Mouse (Mus musculus): ENCODE measurements around the gene Serpinb5. TPM values are rescaled to one million over a fixed set of nuclear protein-coding genes. Genes with fewer than 3 reads are reported as not detected.
"Not testable (repeated sequence)": the region's sequence is repeated elsewhere in the genome, so short reads cannot be mapped to it uniquely, and the experiment has no call there.

Gene Serpinb5
- polyA plus RNA-seq, 1 experiment from 2014 or later, result not detected

DNA sequence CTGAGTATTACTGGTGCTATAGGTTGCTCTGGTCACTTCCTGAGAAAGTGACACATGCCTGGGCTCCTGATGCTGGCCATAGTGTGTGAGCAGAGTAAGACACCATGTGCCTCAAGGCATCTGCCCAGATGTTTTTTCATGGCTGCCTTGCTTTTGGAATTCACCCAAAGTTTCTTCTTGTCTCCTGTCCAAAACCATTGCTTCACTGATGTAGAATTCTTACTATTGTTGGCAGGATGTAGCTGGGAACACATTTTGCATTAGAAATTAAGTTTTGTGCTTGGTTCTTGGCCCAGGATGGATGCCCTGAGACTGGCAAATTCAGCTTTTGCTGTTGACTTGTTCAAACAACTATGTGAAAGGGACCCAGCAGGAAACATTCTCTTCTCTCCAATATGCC is 9.0 kb downstream of the Serpinb5 start:
- H3K9me3 ChIP-seq (ENCODE audit: control insufficient read depth, low read length), result no peaks in the 10 kb centered on the region
- H3K27me3 ChIP-seq (ENCODE audit: control insufficient read depth, insufficient read depth, low read length), result no peaks in the 10 kb centered on the region
- no peaks in the 10 kb centered on the region for H3K36me3 ChIP-seq (ENCODE audit: control insufficient read depth, insufficient read depth, low read length)
- H3K9ac ChIP-seq (replicated peaks; ENCODE audit: low read depth, low read length), result no peak overlapping the region
- H3K4me2 ChIP-seq (ENCODE audit: low read depth, low read length), result no peak overlapping the region
- no peak overlapping the region for H3K27ac ChIP-seq (ENCODE audit: low read depth, low read length)
- no peaks in the 10 kb centered on the region for H3K4me1 ChIP-seq (ENCODE audit: control insufficient read depth, insufficient read depth, low read length)
- no peak overlapping the region for H3K4me3 ChIP-seq (ENCODE audit: low read depth, low read length)
- ATAC-seq (ENCODE audit: low read depth), result no peak

DNA sequence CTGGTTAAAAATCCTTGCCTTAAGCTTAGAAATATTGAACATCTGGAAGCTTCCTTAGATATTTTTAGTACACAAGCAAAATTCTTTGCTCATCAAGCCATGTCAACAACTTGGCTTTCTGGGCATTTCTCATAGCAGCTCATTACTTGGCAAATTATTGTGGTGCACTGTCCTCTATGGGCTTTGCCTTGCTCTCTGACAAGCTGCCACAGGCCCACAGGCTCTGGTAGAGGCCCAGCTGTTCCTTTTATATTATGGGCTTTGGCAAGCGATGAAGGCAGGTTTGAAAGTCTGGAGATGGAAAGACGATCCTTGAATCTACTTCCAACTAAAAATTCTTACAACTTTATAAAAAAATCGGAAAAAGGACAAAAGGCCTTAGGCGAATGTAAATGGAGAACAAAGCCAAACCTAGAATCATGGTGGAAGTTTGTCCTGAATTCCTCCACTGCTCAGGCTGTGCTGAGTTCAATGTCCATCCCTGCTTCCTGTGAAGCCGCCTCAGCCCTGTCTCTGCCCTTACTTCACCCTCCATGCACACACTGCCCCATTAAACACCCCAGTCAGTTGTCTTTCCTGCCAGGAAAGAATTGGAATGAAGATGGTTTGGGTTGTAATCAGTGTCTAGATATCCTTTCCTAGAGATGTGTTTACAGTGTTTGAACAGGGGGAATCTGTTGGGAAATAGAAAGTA is 14.4 kb downstream of the Serpinb5 start:
- 86% methylated on average over 5 of the region's 5 CpGs for WGBS
- Histone ChIP-seq H3K9ac (replicated peaks; ENCODE audit: low read depth, low read length) (no peak overlapping the region), H3K27me3 (ENCODE audit: control insufficient read depth, insufficient read depth, low read length) (no peaks in the 10 kb centered on the region)

DNA sequence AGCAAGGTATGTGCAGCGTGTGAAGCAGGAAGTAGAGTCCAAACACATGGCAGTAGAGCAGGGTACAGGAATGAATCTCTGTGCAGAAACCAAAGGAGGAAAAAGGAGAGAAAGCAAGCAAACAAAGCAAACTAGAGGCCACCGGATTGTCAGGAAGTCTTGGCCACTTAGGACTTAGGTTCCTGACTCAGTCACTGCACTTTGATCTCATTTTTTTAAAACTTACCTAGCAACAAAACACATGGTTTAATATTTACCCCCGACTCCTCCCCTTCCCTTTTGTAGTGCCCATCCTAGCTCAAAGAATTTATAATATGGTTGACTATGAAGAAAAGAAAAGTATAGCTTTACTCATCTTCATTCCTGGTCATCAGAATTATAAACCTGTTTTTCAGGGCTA is 15.2 kb downstream of the Serpinb5 start:
- H3K4me1 ChIP-seq (ENCODE audit: control insufficient read depth, insufficient read depth, low read length), result no peaks in the 10 kb centered on the region
- no peaks in the 10 kb centered on the region for H3K27me3 ChIP-seq (ENCODE audit: control insufficient read depth, insufficient read depth, low read length)
- H3K27ac ChIP-seq (ENCODE audit: low read depth, low read length), result no peak overlapping the region
- H3K4me2 ChIP-seq (ENCODE audit: low read depth, low read length), result no peak overlapping the region
- H3K36me3 ChIP-seq (ENCODE audit: control insufficient read depth, insufficient read depth, low read length), result no peaks in the 10 kb centered on the region
- H3K9ac ChIP-seq (replicated peaks; ENCODE audit: low read depth, low read length), result no peak overlapping the region
- no peak overlapping the region for H3K4me3 ChIP-seq (ENCODE audit: low read depth, low read length)
- no peak for ATAC-seq (ENCODE audit: low read depth)
- no peaks in the 10 kb centered on the region for H3K9me3 ChIP-seq (ENCODE audit: control insufficient read depth, low read length)
- 93% methylated on average over 3 of the region's 3 CpGs for WGBS

More for the DNA sequence above, 14.4 kb downstream of the Serpinb5 start:
- ATAC-seq (ENCODE audit: low read depth), result no peak
- no peak overlapping the region for H3K27ac ChIP-seq (ENCODE audit: low read depth, low read length)
- no peak overlapping the region for H3K4me2 ChIP-seq (ENCODE audit: low read depth, low read length)
- no peaks in the 10 kb centered on the region for H3K9me3 ChIP-seq (ENCODE audit: control insufficient read depth, low read length)
- H3K4me3 ChIP-seq (ENCODE audit: low read depth, low read length), result no peak overlapping the region
- H3K4me1 ChIP-seq (ENCODE audit: control insufficient read depth, insufficient read depth, low read length), result no peaks in the 10 kb centered on the region
- no peaks in the 10 kb centered on the region for H3K36me3 ChIP-seq (ENCODE audit: control insufficient read depth, insufficient read depth, low read length)

DNA sequence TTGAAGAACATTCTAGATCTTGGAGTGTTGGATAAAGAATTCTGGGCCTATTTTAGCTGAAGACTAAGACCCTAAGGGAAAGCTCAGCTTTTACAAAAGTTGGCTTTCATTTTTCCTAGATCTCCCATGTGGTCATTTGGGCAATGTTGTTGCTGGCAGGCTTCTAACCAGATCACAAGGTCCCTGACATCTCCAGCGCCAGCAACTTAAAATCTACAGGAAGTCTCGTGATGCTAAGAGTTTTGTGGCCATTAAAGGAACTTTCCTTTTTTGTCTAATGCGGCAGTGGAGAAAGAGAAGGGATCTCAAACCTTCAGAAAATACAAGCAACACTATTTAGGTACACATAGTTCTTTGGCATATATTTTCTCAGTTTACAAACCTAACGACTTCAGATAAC is 21.8 kb downstream of the Serpinb5 start:
- Histone ChIP-seq H3K9me3 (ENCODE audit: control insufficient read depth, low read length) (no peaks in the 10 kb centered on the region), H3K27me3 (ENCODE audit: control insufficient read depth, insufficient read depth, low read length) (no peaks in the 10 kb centered on the region), H3K27ac (ENCODE audit: low read depth, low read length) (no peak overlapping the region), H3K4me3 (ENCODE audit: low read depth, low read length) (no peak overlapping the region), H3K36me3 (ENCODE audit: control insufficient read depth, insufficient read depth, low read length) (no peaks in the 10 kb centered on the region), H3K9ac (replicated peaks; ENCODE audit: low read depth, low read length) (no peak overlapping the region), H3K4me1 (ENCODE audit: control insufficient read depth, insufficient read depth, low read length) (no peaks in the 10 kb centered on the region), H3K4me2 (ENCODE audit: low read depth, low read length) (no peak overlapping the region)
- ATAC-seq (ENCODE audit: low read depth), result no peak
- 84% methylated on average over 4 of the region's 4 CpGs for whole genome bisulfite sequencing

DNA sequence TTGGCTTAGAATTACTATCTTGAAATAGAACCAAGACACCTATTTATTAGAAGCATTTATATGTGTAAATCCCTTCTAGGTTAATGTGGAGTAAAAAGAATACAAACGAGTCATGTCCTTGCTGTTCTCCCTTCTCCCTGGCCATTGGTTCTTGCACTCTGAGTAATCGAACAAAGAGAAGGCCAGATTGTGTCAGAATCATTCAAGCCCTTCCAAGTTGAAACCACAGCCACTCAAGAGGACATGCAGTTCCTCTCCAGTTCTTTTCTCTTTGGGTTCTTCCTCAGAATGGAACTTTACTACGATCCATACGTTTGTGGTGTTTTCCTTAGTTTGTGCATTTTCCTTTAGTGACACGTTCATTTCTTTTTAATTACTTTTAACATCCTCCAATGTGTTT is 22.4 kb downstream of the Serpinb5 start:
- no peaks in the 10 kb centered on the region for H3K36me3 ChIP-seq (ENCODE audit: control insufficient read depth, insufficient read depth, low read length)
- no peaks in the 10 kb centered on the region for H3K4me1 ChIP-seq (ENCODE audit: control insufficient read depth, insufficient read depth, low read length)
- no peaks in the 10 kb centered on the region for H3K9me3 ChIP-seq (ENCODE audit: control insufficient read depth, low read length)
- H3K4me2 ChIP-seq (ENCODE audit: low read depth, low read length), result no peak overlapping the region
- H3K4me3 ChIP-seq (ENCODE audit: low read depth, low read length), result no peak overlapping the region
- H3K27me3 ChIP-seq (ENCODE audit: control insufficient read depth, insufficient read depth, low read length), result no peaks in the 10 kb centered on the region
- no peak overlapping the region for H3K27ac ChIP-seq (ENCODE audit: low read depth, low read length)
- 78% methylated on average over 5 of the region's 5 CpGs for WGBS
- no peak for ATAC-seq (ENCODE audit: low read depth)
- no peak overlapping the region for H3K9ac ChIP-seq (replicated peaks; ENCODE audit: low read depth, low read length)

DNA sequence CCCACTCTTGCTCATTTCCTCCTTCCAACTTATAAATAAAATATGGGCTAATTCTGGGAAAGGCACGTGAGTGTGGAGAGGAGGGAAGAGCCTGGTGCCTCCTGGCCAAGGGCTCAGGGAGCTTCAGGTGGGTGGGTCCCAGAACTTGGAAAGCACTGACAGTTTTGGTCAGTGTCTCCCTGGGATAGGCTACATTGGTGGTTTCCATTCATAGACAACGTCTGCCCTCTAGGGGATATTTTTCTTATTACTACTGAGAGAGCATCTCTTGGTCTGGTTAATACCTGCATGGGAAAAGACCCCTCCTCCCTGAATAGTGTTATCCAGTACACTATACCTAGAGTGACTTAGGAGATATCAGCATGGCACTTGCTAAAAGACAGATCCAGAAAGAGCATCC is 22.8 kb downstream of the Serpinb5 start:
- Histone ChIP-seq H3K27me3 (ENCODE audit: control insufficient read depth, insufficient read depth, low read length) (no peaks in the 10 kb centered on the region), H3K4me3 (ENCODE audit: low read depth, low read length) (no peak overlapping the region), H3K36me3 (ENCODE audit: control insufficient read depth, insufficient read depth, low read length) (no peaks in the 10 kb centered on the region), H3K27ac (ENCODE audit: low read depth, low read length) (no peak overlapping the region), H3K9me3 (ENCODE audit: control insufficient read depth, low read length) (no peaks in the 10 kb centered on the region), H3K9ac (replicated peaks; ENCODE audit: low read depth, low read length) (no peak overlapping the region), H3K4me2 (ENCODE audit: low read depth, low read length) (no peak overlapping the region), H3K4me1 (ENCODE audit: control insufficient read depth, insufficient read depth, low read length) (no peaks in the 10 kb centered on the region)
- 10% methylated on average over 2 of the region's 2 CpGs for WGBS
- ATAC-seq (ENCODE audit: low read depth), result no peak

DNA sequence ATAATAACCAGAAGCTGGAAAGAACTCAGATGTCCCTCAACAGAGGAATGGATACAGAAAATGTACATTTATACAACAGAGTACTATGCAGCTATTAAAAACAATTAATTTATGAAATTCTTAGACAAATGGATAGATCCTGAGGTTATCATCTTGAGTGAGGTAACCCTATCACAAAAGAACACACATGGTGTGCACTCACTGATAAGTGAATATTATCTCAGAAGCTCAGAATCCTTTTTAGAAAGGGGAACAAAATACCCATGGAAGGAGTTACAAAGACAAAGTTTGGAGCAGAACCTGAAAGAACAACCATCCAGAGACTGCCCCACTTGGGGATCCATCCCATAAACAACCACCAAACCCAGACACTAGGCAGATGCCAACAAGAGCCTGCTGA is 34.2 kb downstream of the Serpinb5 start:
- not testable (repeated sequence) for H3K4me3 ChIP-seq (ENCODE audit: low read depth, low read length); H3K36me3 ChIP-seq (ENCODE audit: control insufficient read depth, insufficient read depth, low read length); H3K27me3 ChIP-seq (ENCODE audit: control insufficient read depth, insufficient read depth, low read length); H3K9ac ChIP-seq (replicated peaks; ENCODE audit: low read depth, low read length); H3K9me3 ChIP-seq (ENCODE audit: control insufficient read depth, low read length); ATAC-seq (ENCODE audit: low read depth); H3K4me2 ChIP-seq (ENCODE audit: low read depth, low read length); H3K27ac ChIP-seq (ENCODE audit: low read depth, low read length); H3K4me1 ChIP-seq (ENCODE audit: control insufficient read depth, insufficient read depth, low read length)

DNA sequence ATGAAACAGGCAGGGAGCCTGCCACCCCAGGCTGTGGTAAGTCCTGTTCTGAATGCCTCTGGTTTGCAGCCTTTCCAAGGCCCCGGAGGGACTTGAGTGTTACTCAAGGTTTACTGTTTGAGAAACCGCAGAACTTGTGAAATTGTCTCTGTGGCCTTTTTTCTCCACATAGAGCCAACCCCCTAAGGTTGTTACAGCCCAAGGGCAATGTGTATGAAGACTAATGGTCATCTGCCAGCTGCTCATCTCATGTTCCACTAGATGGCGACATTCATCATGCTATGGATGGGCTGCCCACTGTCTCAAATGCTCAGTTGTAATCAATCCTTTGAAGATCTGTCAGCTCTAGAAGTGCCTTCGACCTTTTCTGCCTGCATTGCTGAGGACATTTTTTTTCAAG is 40.4 kb downstream of the Serpinb5 start:
- Histone ChIP-seq H3K9me3 (ENCODE audit: control insufficient read depth, low read length) (no peaks in the 10 kb centered on the region), H3K9ac (replicated peaks; ENCODE audit: low read depth, low read length) (no peak overlapping the region), H3K4me1 (ENCODE audit: control insufficient read depth, insufficient read depth, low read length) (no peaks in the 10 kb centered on the region), H3K27ac (ENCODE audit: low read depth, low read length) (no peak overlapping the region), H3K4me3 (ENCODE audit: low read depth, low read length) (no peak overlapping the region), H3K4me2 (ENCODE audit: low read depth, low read length) (no peak overlapping the region), H3K36me3 (ENCODE audit: control insufficient read depth, insufficient read depth, low read length) (no peaks in the 10 kb centered on the region), H3K27me3 (ENCODE audit: control insufficient read depth, insufficient read depth, low read length) (no peaks in the 10 kb centered on the region)
- WGBS, result 31% methylated on average over 4 of the region's 4 CpGs
- no peak for ATAC-seq (ENCODE audit: low read depth)

DNA sequence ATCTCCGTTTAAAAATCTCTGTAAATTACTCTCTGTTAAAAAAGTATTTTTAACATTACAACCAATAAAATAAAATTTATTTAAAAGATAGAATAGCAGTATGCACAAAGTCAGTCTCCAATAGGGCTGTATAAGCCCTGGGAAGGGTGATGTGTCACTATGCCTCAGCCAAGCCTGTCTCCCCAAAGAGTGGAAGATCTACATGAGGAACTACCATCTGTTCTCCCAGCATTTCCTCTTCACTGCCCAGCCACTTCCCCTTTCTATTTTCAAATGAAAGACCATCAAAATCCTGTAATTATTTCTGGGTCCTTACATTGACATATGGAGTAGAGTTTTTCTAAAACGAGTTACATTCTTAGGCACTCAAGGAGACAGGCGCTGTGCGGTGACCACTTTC is 71.0 kb downstream of the Serpinb5 start:
- no peaks in the 10 kb centered on the region for H3K36me3 ChIP-seq (ENCODE audit: control insufficient read depth, insufficient read depth, low read length)
- no peaks in the 10 kb centered on the region for H3K27me3 ChIP-seq (ENCODE audit: control insufficient read depth, insufficient read depth, low read length)
- no peaks in the 10 kb centered on the region for H3K4me1 ChIP-seq (ENCODE audit: control insufficient read depth, insufficient read depth, low read length)
- no peak overlapping the region for H3K9ac ChIP-seq (replicated peaks; ENCODE audit: low read depth, low read length)
- 87% methylated on average over 4 of the region's 4 CpGs for WGBS
- H3K4me3 ChIP-seq (ENCODE audit: low read depth, low read length), result no peak overlapping the region
- no peak for ATAC-seq (ENCODE audit: low read depth)
- H3K4me2 ChIP-seq (ENCODE audit: low read depth, low read length), result no peak overlapping the region
- H3K27ac ChIP-seq (ENCODE audit: low read depth, low read length), result no peak overlapping the region
- no peaks in the 10 kb centered on the region for H3K9me3 ChIP-seq (ENCODE audit: control insufficient read depth, low read length)

Data from neural tube, embryonic 14.5 days (tissue).